Mouse (Mus musculus) heart, postnatal 36 days (tissue): ENCODE results near the gene Ccdc14. TPM values are rescaled to one million over a fixed set of nuclear protein-coding genes. Genes with fewer than 3 reads are reported as not detected.
A peak's percentile ranks its signal among the peaks of the same experiment; 100 is the strongest.
"Not testable (repeated sequence)": the region's sequence is repeated elsewhere in the genome, so short reads cannot be mapped to it uniquely, and the experiment has no call there.

Experiments used
- DNase-seq, 2 experiments: peaks; one replicate each; pipeline ENCODE4 v3.0.0; 2021 to 2022
- intact Hi-C: fragments of 180-260 bp; cut with DNase I; formaldehyde crosslinking; loops from one replicate; pipeline ENCODE4 v1.15.1; 2025
- total RNA-seq, 2 experiments: library from RNA; stranded (reverse); gene quantifications; 2 replicates each; pipeline ENCODE4 v1.2.3; 2021

Gene Ccdc14
- total RNA-seq: 1 to 10 TPM; 1.8 to 2.4 TPM

DNA sequence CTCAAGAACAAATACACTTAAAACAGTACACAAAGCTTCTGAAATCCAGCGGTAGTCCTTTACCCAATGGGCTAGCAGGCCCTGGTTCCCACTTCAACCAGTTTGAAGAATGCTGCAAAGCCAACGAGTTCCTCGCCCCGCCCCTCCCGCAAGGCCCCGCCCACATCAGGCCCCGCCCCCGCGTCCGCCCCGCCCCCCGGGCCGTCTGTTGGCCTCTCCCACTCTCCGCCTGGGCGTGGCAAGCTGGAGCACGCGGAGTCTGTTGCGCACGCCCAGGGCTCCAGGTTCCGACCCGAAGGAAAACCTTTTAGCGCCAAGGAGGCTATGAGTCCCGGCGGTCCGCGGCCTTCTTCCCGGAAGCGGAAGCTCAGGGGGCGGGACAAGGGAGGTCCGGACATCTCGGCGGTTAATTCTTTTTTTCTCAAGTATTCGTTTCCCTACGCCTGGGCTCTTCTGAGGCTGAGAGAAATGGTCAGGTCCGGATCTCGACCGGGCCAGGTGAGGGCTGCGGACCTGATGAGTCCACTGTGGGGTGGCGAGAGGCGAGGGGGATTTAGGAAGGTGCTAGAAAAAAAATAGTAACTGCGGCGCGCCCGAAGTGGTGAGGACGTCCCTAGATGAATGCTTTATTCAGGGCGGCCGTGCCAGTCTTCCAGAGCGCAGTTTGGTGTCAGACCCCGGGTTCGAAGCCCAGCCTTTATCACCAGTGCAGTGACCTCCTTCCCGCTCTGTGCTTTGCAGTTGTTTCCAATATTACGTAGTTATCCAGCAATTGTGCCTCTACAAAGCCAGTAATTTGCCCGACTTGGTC lies at the start of gene Ccdc14:
Ccdc14 (plus strand) TSS at position 283 of the 811 bp plus-strand sequence.
- peak; percentile 86 to 87 for DNase-seq
- intact Hi-C loops: no loop called here

DNA sequence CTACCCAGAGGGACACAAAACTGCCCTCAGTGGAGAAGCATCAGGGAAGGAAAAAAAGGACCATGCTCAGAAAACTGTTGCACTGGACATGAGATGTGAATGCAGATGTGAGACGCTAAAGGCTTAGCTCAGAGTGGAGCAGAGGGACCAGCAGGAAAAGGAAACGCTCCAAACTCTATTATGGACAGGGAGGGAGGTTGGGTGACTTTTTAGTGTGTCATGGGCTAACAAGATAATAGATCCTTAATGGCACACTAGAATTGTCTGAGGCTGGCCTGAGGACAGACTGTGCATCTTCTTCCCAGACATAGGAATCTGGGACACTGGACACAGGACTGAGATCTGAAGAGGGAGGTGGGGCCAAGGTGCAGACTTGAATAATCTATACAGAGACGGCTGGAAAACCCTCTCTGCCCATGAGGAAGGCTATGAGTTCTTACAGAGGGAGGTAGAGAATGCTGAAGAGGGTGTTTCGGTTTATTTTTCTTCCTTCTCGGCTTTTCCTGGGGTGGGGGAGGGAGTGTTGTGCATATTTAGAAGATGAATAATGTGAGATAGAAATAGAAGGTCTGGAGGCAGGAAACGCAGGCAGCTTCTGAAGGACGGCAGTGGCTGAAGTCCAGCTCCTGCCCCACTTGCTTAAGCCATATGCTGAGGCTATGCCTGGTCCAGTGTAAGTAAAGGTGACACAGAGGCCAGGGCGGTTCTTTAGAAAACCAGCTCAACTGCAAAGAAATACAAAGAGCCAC lies 46.7 kb upstream of the Ccdc14 start:
- DNase-seq: no peak
- intact Hi-C loops: no loop called here

DNA sequence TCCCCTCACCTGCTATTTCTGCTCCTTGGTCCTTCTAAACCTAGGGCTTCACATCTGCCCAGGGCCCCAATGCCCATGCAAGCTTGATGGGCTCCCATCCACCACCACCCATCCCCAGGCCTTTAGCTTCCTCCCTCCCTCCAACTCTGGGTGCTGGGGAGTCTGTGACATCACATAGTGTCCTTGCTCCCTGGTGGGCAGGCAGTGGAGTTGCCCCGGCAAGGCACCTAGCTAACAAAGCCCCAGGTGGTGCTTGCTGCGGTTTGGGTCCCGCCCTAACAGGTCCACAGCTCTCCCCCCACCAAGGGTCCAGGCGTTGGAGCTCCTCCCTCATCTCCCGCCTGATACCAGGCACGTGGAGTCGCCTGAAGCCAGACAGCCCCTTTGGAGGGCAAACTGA lies 40.8 kb upstream of the Ccdc14 start, which contains the start of gene Ropn1:
Ropn1 (plus strand) TSS at position 301 of the 400 bp plus-strand sequence.
- intact Hi-C loops: no loop called here
- no peak for DNase-seq

DNA sequence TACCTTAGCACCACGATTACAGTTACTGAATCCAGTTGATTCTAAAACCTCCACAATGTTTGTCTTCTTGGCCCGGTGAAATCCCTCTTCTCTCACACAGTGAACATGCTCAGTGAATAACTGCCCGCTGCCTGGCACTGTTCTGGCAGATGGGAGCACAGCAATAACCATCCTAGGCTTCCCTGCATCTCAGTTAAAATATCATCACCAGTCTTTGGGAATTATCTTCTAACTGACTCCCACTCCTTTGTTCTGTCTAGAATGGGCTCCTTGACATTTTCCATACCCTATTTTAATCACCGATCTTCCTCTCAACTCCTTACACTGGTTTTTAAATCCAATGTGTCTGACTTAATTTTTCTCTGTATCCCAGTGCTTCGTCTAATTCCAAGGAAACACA lies 37.4 kb upstream of the Ccdc14 start:
- intact Hi-C loops: no loop called here
- no peak for DNase-seq

DNA sequence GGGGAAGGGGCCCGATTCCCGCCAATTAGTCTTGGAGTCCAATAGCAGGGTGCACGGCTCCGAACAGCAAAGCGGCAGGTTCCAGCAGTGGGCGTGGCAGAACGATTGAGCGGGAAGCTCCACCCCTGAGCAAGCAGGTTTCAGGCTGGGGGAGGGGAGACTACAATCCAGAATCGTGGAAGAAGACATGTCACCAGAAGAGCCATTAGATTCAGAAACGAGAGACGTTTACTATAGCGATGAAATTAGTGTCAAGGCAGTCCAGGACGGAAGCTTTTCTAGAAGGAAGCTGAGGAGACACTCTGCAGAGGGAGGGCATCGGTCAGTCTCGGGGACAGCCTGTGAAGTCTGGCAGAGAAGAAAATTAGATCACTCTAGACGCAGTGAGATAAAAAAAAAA lies 32.9 kb upstream of the Ccdc14 start:
- intact Hi-C loops, DNase-seq: not testable (repeated sequence)

DNA sequence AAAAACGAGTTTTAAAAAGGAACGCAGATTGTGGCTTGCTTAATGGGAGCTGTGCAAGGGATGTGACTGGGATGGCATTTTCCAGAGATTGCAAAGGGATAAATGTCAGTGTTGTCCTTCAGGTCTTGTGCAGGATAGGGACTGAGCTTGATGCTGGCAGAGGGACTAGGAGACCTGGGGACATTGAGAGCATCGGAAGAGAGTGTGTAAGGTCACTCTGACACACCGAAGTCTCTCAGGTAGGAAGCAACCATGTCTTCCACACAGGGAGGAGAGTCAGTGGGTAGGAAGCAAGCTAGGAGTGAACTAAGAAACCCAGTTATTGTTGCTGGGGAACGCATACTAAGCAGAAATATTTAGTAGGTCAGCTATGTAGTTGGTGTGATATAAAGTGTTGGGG lies 32.4 kb upstream of the Ccdc14 start:
- intact Hi-C loops: no loop called here
- DNase-seq: no peak

DNA sequence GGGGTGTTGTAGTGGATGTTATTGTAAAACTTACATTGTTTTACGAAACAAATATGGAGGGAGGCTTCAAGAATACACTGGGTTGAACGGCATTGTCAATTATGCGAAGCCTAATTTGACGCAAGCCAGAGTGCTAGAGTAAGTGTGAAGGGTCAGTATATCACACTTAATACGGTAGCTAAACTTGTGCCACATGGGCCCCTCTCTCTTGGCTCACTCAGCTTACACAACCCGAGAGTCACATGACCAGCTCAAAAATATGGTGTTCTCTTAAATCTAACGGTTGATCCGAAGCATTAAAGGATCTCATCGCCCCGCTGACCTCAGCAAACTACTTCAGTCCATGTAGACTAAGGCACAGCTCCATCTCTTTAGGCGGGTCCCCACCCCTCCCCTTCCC lies 32.0 kb upstream of the Ccdc14 start:
- DNase-seq: no peak

DNA sequence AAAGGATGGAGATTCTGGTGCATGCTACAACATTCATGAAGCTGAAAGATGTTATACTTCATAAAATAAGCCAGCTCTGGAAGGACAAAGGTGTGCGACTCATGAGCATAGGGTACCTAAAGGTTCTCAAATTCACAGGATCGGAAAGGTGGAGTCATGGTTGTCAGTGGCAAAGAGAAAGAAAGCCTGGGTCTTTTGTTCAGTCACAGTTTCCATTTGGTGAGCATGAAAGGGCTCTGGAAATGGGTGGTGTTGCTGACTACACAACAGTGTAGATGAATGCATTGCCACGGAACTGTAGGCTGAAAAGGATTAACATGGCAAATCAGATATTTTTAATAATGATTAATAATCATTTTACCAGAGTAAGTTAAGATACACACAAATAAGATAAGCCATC lies 25.9 kb upstream of the Ccdc14 start:
- intact Hi-C loops: loop anchor here (10.0 kb wide), 1 partner anchor 310 kb away; no protein-coding TSS in a partner anchor

More for the DNA sequence above, 32.0 kb upstream of the Ccdc14 start:
- intact Hi-C loops: no loop called here

DNA sequence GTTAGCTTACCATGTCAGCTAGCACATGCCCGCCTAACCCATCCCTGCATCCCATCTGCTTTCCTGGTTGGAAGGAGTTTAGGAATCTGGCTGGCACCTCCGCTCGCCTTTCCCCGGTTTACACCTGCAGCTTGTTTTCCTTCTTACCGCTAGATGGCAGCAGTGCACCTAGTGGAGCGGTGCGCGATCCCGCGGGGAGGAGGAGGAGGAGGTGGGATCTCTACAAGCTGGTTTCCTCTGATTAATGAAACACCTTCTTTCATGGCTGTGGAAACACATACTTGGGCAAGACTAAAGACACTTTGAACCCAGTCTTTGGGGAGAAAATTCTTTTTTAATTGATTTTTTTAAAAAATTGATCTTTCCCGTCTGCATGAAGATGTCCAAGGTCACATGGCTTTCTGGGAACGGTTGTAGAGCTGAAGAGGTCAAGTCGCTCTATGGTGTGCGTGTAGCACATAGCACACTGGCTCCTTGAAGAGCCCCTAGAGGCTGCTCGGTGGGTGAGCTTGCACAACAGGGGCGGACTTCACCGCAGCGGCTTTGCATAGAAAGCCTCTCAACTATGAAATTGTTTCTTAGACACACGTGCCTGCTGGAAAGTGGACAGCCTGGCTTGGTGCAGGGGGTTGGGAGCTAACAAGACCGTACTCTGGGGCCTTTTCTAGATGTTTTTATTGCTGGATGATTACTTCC lies 23.2 kb upstream of the Ccdc14 start:
- intact Hi-C loops: loop anchor here (1.0 to 10.0 kb wide), 3 partner anchors 33 to 308 kb away; no protein-coding TSS in a partner anchor
- peak; percentile 62 to 73 for DNase-seq

More for the DNA sequence above, 25.9 kb upstream of the Ccdc14 start:
- no peak for DNase-seq

DNA sequence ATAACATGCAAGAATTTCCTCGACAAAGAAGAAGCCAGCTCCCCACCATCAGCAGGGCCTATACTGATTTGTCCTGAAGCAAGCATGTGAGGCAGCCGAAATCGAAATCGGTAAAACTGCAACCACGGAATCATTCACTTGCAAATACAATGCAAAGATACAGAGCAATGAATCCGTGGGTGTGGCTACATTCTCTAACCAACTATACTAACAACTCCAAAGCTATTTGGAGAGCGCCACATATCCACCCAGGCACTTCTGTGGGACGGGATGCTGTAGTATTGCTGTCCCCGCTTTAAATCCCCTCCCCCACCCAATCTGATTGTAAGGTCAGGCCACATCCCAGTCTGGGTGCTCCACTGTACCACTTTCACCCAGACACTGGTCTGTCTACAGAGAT lies 22.1 kb upstream of the Ccdc14 start:
- intact Hi-C loops: loop anchor here (10.0 kb wide), 1 partner anchor 306 kb away; no protein-coding TSS in a partner anchor
- no peak for DNase-seq

DNA sequence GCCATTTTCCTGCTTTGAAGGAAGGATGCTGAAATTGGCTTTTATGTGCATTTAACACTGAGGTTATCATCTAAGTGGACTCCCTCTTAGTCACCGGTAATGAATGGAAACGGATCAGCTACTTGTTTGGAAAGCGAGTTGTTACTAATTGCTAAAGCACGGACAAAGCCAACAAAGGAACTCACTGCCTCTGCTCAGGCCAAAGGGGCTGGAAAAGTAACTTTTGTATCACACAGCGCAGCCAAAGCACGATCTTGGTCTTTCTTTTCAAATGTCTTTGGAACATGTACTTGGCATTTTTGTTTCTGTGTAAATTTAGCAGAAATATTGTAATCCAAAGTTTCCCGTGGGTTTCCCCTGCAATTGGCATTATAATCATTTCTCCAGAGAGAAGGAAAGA lies 18.4 kb upstream of the Ccdc14 start:
- DNase-seq: no peak
- intact Hi-C loops: no loop called here

DNA sequence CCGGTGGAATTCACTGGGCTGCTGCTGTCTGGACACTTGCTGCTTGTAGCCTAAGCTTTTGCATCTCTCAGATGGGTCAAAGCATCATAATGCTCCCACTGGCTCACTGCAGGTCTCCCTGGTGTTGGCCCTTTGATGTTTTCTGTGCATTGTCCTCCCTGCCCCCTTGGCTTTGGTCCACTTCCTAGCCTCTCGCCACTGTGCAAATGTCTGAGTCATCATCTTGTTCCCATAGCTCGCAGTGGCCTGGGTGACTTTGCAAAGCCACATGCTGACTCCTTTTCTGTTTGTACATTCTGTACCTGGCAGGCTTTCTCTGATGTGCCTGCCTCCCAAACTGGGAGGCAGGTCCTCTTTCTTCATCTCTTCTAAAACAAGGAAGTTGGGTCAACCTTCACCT lies 17.6 kb upstream of the Ccdc14 start:
- intact Hi-C loops: no loop called here
- no peak for DNase-seq

DNA sequence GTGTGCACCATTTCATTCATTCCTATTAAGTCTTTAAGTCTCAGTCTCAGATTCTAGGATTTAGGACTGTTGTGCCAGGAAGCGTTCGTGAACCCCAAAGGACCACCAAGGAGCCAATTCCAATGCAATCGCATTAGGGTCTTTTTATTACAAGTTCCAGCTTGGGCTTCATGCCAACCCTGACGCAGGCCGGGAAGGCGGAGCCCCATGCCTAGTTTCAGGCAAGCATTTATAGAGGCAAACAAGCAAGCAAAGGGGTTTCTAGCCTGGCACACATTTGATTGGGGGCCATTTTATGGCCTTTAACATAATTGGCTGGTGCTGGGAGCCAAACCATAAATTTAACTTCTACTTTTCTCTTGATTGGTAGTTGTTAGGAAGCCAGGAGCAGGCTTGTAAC lies 16.1 kb upstream of the Ccdc14 start:
- intact Hi-C loops: no loop called here
- DNase-seq: no peak

DNA sequence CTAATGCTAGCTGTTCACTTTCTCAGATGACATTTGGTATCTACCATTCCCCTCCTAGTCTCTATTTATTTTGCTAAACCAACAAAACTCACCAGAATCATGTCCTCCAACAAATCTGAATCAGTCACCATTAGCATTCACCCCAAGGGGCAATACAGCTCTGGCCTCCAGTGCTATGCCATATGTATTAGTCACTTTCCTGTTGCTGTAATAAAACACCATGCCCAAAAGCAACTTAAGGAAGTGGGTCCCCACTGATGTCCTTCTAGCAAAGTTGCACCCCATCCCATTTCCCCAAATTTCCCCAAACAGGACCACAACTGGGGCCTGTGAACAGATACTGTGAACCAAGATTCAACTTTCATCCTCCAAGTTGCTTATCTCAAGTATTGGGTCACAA lies 8.6 kb upstream of the Ccdc14 start:
- DNase-seq: no peak
- intact Hi-C loops: no loop called here

DNA sequence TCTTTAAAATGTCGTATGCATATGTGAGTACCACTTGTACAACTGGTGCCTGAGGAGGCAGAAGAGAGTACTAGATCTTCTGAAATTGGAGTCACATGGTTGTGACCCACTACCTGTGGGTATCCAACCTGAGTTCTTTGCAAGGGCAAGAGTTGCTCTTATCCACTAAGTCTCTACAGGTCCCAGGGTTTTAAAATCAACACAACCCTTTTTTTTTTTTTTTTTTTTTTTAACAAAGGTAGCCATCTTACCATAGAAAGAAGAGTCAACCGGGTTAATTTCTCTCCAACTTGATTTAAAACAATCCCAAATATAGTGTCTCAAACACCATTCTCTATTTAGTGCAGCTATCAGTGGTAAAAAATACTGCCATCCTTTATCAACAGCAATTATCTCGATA lies 537 bp upstream of the Ccdc14 start:
- intact Hi-C loops: no loop called here

DNA sequence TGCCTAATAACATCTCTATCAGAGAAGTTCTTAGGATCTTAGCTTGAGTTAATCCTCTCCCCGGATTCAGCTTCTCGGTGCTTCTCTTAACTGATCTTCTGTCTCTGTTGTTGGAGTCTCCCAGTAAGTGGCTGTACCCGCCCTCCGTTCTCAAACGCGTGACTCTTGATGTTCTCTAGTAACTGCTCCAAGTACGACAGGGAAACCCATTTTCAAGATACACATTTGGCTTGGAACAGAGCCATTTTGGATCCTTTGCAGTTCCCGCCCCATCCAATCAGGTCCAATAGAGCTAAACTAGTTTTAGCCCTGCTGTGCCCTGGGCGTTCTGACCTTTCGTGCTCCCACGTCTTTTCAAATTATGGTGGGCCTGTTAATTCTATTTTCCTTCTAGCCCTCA lies 740 bp downstream of the Ccdc14 start:
- intact Hi-C loops: no loop called here
- no peak for DNase-seq

More for the DNA sequence above, 537 bp upstream of the Ccdc14 start:
- DNase-seq: no peak

DNA sequence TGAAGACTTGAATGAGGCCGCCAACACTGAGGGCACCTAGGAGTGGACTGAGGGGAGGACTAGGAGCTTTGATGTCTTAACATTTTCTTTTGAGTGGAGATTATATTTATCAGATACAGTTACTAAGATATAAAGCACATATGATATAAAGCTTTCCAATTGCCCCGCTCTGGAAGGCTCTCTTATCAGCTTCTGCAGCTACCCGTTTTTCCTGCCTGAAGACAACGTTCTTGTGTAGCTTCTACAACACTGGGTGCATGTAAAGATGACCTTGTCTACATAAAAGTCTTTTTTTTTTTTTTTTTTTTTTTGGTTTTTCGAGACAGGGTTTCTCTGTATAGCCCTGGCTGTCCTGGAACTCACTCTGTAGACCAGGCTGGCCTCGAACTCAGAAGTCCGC lies 4.1 kb downstream of the Ccdc14 start:
- DNase-seq: no peak

DNA sequence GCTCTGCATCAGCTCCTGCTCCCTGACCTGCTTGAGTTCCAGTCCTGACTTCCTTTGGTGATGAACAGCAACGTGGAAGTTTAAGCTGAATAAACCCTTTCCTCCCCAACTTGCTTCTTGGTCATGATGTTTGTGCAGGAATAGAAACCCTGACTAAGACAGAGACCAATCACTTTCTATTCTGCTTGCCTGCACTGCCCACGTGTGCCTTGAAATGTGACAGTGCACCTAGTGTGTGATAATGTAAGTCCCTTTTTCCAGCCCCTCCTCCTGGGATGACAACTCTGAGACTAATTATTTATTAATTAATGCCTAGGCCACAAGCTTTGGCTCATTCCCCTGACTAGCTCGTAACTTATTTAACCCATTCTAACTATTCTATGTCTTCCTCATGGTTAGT lies 8.3 kb downstream of the Ccdc14 start:
- intact Hi-C loops: not testable (repeated sequence)

More for the DNA sequence above, 4.1 kb downstream of the Ccdc14 start:
- intact Hi-C loops: no loop called here

DNA sequence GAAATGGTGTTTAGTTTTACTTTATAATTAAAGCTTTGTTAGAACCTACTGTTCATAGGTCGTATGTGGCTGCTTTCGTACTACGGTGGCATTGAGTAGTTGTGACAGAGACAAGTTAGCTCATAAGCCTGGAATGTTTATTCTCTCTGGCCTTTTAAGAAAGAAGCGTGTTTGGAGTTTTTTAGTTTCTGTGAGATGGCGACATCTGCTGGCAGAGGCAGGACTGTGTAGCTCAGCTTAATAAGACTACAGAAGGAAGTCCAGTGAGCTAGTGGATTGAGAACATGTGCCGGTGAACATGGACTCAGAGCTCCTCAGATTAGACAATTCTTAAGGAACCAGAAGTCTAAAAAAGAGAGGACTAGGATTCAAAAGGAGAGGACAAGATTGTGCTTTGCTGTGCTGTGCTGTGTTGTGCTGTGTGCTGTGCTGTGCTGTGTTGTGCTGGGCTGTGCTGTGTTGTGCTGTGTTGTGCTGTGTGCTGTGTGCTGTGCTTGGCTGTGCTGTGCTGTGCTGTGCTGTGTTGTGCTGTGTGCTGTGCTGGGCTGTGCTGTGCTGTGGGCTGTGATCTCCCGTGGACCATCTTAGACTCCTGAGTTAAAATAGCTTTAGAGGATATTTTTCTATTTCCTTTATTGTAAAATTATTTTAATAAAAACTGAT lies 9.9 kb downstream of the Ccdc14 start:
- peak; percentile 73 to 75 for DNase-seq
- intact Hi-C loops: loop anchor here (1.0 to 5.0 kb wide), 5 partner anchors 33 to 508 kb away; no protein-coding TSS in a partner anchor

More for the DNA sequence above, 8.3 kb downstream of the Ccdc14 start:
- not testable (repeated sequence) for DNase-seq

DNA sequence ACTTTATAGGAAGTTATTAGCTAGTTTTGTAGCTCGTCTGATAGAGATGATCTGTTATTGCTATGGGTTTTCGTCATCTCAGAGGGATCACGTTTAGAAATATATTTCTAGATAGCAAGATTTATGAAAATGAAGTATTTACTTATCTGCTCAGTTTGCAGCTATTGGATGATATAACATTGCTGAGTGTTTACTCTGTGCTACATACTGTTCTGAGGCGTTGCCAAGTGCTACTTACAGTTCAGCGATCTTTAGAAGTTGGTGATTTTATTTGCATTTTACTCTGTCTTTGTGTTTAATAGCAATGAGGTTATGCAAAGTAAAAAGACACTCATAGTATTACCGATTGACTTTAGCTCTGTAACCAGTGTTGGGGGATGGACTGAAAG lies 10.4 kb downstream of the Ccdc14 start:
- intact Hi-C loops: loop anchor here (1.0 to 5.0 kb wide), 5 partner anchors 34 to 509 kb away; no protein-coding TSS in a partner anchor
- DNase-seq: no peak
